Mouse (Mus musculus): ENCODE measurements around the gene Rap1gap.

GRCm38 (mm10) chr4:137665791-137666190 lies 1.3 kb downstream of the Rap1gap start:
- TF ChIP-seq CTCF (IDR thresholded peaks at IDR 0.05) = no peak
- TF ChIP-seq EP300 (IDR thresholded peaks at IDR 0.05) = no peak
